13 mouse cellular contexts compared by ENCODE assay signal in genomic region chr13:104640694-104641454, GRCm38 (mm10).
DNase-seq lines count a peak whose midpoint lies in the region; ATAC-seq lines count a peak whose summit lies in the region.
"Had no signal": no experiment of that assay in that cellular context is flagged by ENCODE, and none has a peak within 500 bp of the region (broad histone marks: within the 10 kb centered on the region; RNA-seq: fewer than 3 reads in every experiment).

No protein-coding gene starts in this region.

- peak; percentile 91 for DNase-seq in heart, adult 11 months
- no peak for DNase-seq in heart, adult 8-10 months (ENCODE audit: low spot score)
- DNase-seq in retina, adult 2 months (ENCODE audit: low read depth, low spot score): peak; percentile 47
- DNase-seq in retina, embryonic 14.5 days (ENCODE audit: low spot score): no peak
- no peak for DNase-seq in liver, embryonic 13.5 days
- DNase-seq in layer of hippocampus, adult 11-12 months (ENCODE audit: low spot score): no peak
- no peak for DNase-seq in layer of hippocampus, postnatal 10 days (ENCODE audit: low spot score in 2 of 2)
- DNase-seq in left cerebral cortex, adult 8-10 months (ENCODE audit: low spot score in 2 of 2): no peak
- DNase-seq: cerebellum, postnatal 10 days; forebrain, postnatal 0 days had no signal

- H3K9ac ChIP-seq in liver, embryonic 13.5 days: no peak overlapping the region
- H3K9ac ChIP-seq: embryonic facial prominence, embryonic 13.5 days; forebrain, postnatal 0 days; neural tube, embryonic 15.5 days had no signal

- H3K4me3 ChIP-seq in liver, embryonic 13.5 days (replicated peaks): no peak overlapping the region
- H3K4me3 ChIP-seq: embryonic facial prominence, embryonic 13.5 days; neural tube, embryonic 15.5 days had no signal

- no peak overlapping the region for H3K4me2 ChIP-seq in liver, embryonic 13.5 days
- H3K4me2 ChIP-seq: embryonic facial prominence, embryonic 13.5 days; neural tube, embryonic 15.5 days had no signal

- no peaks in the 10 kb centered on the region for H3K36me3 ChIP-seq in liver, embryonic 13.5 days

- no peaks in the 10 kb centered on the region for H3K9me3 ChIP-seq in liver, embryonic 13.5 days (replicated peaks)
- H3K9me3 ChIP-seq: embryonic facial prominence, embryonic 13.5 days; neural tube, embryonic 15.5 days had no signal

- H3K27me3 ChIP-seq in liver, embryonic 13.5 days: no peaks in the 10 kb centered on the region
- H3K27me3 ChIP-seq: embryonic facial prominence, embryonic 13.5 days; neural tube, embryonic 15.5 days had no signal

- H3K4me1 ChIP-seq in liver, embryonic 13.5 days (replicated peaks): peaks cover 9% of the 10 kb centered on the region
- H3K4me1 ChIP-seq: embryonic facial prominence, embryonic 13.5 days; neural tube, embryonic 15.5 days had no signal

- peak; percentile 69 for ATAC-seq in liver, embryonic 13.5 days (ENCODE audit: low read depth)
- ATAC-seq: forebrain, postnatal 0 days; midbrain, embryonic 16.5 days had no signal

- peak overlapping the region; percentile 70 for H3K27ac ChIP-seq in liver, embryonic 13.5 days
- H3K27ac ChIP-seq: neural tube, embryonic 15.5 days had no signal

- WGBS in liver, embryonic 13.5 days (ENCODE audit: insufficient replicate concordance): 75% methylated on average over 5 of the region's 5 CpGs

Comparison
In these comparisons a context has a peak if more than half of its experiments do, and no peak if none do; other contexts are left out.
1. DNase-seq: peak in heart, adult 11 months (single experiment) and retina, adult 2 months (single experiment); none in heart, adult 8-10 months (single experiment), retina, embryonic 14.5 days (single experiment), liver, embryonic 13.5 days (single experiment), layer of hippocampus, adult 11-12 months (single experiment), layer of hippocampus, postnatal 10 days (0 of 2) and left cerebral cortex, adult 8-10 months (0 of 2).